ENCODE assay signal across 17 mouse cellular contexts in the genomic region with DNA sequence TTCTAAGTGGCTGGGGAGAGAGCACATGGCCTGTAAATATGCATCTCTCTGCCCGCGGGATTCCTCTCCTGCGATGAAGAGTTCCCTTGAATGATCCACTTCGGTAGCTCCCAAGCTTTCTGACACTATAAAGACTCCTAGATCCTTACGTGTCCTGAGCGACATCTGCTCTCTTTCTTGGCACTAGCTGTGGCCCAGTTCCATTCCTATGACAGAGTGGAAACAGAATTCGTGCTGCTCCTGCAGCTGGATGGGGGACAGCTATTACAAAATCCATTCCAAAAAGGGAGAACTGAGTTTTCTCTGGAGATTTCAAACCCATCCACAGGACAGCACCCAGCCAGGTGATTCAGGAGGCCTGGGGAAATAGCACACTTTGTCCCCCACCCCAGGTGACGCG.
"Had no signal": no experiment of that assay in that cellular context is flagged by ENCODE, and none has a peak within 500 bp of the region (broad histone marks: within the 10 kb centered on the region; RNA-seq: fewer than 3 reads in every experiment).

No protein-coding gene starts in this region.

- H3K27ac ChIP-seq: kidney, postnatal 0 days; limb, embryonic 12.5 days; liver, embryonic 15.5 days; macrophage; midbrain, embryonic 15.5 days; neural tube, embryonic 12.5 days had no signal

- ATAC-seq: midbrain, embryonic 15.5 days had no signal

- H3K9me3 ChIP-seq: limb, embryonic 12.5 days; liver, embryonic 15.5 days; megakaryocyte, embryonic 14.5 days; midbrain, embryonic 15.5 days; neural tube, embryonic 12.5 days had no signal

- H3K9ac ChIP-seq: limb, embryonic 12.5 days; liver, embryonic 15.5 days; lung, embryonic 14.5 days; midbrain, embryonic 15.5 days; neural tube, embryonic 12.5 days had no signal

- H3K27me3 ChIP-seq: limb, embryonic 12.5 days; liver, embryonic 15.5 days; megakaryocyte, embryonic 14.5 days; midbrain, embryonic 15.5 days; neural tube, embryonic 12.5 days had no signal

- H3K4me1 ChIP-seq: liver, embryonic 15.5 days; megakaryocyte, embryonic 14.5 days; neural tube, embryonic 12.5 days had no signal

- H3K4me2 ChIP-seq: limb, embryonic 12.5 days; liver, embryonic 11.5 days; liver, embryonic 15.5 days; lung, embryonic 14.5 days; midbrain, embryonic 11.5 days; midbrain, embryonic 15.5 days; neural tube, embryonic 12.5 days had no signal

- H3K4me3 ChIP-seq: limb, embryonic 12.5 days; liver, embryonic 15.5 days; megakaryocyte, embryonic 14.5 days; midbrain, embryonic 15.5 days; neural tube, embryonic 12.5 days had no signal

- H3K36me3 ChIP-seq: limb, embryonic 12.5 days; liver, embryonic 15.5 days; midbrain, embryonic 15.5 days; neural tube, embryonic 12.5 days had no signal

- DNase-seq: kidney, postnatal 36 days; layer of hippocampus, adult 9-11 months; layer of hippocampus, postnatal 36 days; lung, embryonic 14.5 days; lung, postnatal 14 days; spleen, adult 18-20 months; thymus, adult 18-20 months; thymus, postnatal 14 days had no signal
